Mouse (Mus musculus): ENCODE measurements around the gene Arntl2. TPM values are rescaled to one million over a fixed set of nuclear protein-coding genes. Genes with fewer than 3 reads are reported as not detected.
"Not testable (repeated sequence)": the region's sequence is repeated elsewhere in the genome, so short reads cannot be mapped to it uniquely, and the experiment has no call there.

Gene Arntl2
- polyA plus RNA-seq, 1 experiment, result 1.4 TPM

DNA sequence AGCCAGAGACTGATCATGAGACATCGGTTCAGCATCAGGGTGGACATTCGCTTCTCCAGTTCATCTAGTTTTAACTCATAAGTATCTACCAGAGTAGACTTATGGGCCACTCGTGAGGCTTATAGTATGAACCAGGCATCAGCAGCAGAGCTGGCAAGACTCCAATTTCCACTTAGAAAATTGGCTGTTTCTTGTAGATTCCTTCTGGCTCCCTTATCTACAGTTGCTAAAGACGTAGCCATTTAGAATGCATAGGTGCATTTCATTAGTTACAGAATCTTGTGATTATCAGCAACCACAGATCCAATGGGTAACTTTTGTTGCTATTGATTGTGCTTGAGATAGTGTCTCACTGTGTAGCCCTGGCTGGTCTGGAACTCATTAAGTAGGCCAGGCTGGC is 56.9 kb downstream of the Arntl2 start:
- Histone ChIP-seq H3K27me3 (ENCODE audit: control insufficient read depth, insufficient read depth, low read length) (no peaks in the 10 kb centered on the region), H3K4me1 (ENCODE audit: control insufficient read depth, insufficient read depth, insufficient read length) (no peaks in the 10 kb centered on the region), H3K4me3 (ENCODE audit: extremely low read depth, insufficient read depth, insufficient read length) (no peak overlapping the region), H3K27ac (ENCODE audit: insufficient read depth, low read length) (no peak overlapping the region), H3K36me3 (ENCODE audit: control insufficient read depth, insufficient read depth, low read length) (no peaks in the 10 kb centered on the region)
- no peak for DNase-seq (ENCODE audit: low read depth in 1 of 2, low spot score in 2 of 2)
- 78% methylated on average over 4 of the region's 4 CpGs for WGBS
- no peak for TF ChIP-seq POLR2A (IDR thresholded peaks at IDR 0.05; ENCODE audit: low read depth, low read length)
- TF ChIP-seq CTCF (IDR thresholded peaks at IDR 0.05; ENCODE audit: extremely low read depth, insufficient read depth, insufficient read length, insufficient replicate concordance), result no peak

DNA sequence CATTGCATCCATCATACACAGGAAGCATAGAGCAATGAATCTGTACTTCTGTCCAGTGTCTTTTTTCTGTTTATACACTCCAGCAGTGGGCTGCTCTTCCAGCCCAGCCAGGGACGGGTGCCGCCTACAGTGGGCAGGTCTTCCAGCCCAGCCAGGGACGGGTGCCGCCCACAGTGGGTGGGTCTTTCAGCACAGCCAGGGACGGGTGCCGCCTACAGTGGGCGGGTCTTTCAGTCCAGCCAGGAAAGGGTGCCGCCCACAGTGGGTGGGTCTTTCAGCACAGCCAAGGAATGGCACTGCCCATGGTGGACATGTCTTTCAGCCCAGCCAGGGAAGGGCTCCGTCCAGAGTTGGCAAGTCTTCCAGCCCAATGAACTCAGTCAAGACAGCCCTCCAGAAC is 59.3 kb downstream of the Arntl2 start:
- no peak overlapping the region for H3K27ac ChIP-seq (ENCODE audit: insufficient read depth, low read length)
- H3K36me3 ChIP-seq (ENCODE audit: control insufficient read depth, insufficient read depth, low read length), result no peaks in the 10 kb centered on the region
- TF ChIP-seq POLR2A (IDR thresholded peaks at IDR 0.05; ENCODE audit: low read depth, low read length), result no peak
- no peak for TF ChIP-seq CTCF (IDR thresholded peaks at IDR 0.05; ENCODE audit: extremely low read depth, insufficient read depth, insufficient read length, insufficient replicate concordance)
- DNase-seq (ENCODE audit: low read depth in 1 of 2, low spot score in 2 of 2), result no peak
- no peaks in the 10 kb centered on the region for H3K27me3 ChIP-seq (ENCODE audit: control insufficient read depth, insufficient read depth, low read length)
- H3K4me1 ChIP-seq (ENCODE audit: control insufficient read depth, insufficient read depth, insufficient read length), result no peaks in the 10 kb centered on the region
- H3K4me3 ChIP-seq (ENCODE audit: extremely low read depth, insufficient read depth, insufficient read length), result no peak overlapping the region
- whole genome bisulfite sequencing, result 86% methylated on average over 9 of the region's 9 CpGs

DNA sequence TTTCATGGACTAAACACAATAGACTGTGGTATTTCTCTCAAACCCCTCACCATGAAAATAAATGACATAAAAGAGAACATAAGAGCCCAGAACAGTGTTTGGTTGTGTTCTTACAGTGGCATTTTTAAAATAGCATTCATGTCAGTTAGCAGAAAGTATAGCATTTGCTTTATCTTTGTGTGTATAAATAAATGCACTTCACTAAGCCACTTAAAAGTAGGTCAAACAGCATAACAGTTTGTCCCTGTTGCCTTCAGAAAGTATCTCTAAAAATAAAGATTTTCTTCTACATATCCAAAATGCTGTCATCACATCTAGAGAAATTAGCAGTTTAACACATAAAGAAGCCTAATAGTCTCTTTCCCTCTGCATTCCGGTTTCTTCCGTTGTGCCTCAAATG is 61.5 kb downstream of the Arntl2 start:
- 91% methylated on average over 2 of the region's 2 CpGs for WGBS
- no peaks in the 10 kb centered on the region for H3K27me3 ChIP-seq (ENCODE audit: control insufficient read depth, insufficient read depth, low read length)

DNA sequence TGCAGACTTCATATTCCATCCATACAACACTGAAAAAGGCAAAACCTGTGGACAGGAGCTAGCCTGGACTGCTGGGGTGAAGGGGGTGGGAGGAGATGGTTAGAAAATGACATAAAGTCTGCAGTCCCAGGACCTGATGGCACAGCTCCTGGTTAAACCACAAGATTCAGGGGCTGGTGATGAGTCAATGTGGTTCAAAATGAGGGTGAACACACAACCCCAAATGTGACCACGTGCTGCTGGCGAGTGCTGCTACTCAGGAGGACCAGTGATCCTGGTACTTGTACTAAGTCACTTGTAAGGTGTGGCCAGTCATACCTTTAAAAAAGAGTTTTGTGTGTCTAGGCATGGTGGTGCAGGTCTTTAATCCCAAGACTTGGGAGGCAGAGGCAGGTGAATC is 67.3 kb downstream of the Arntl2 start:
- DNase-seq (ENCODE audit: low read depth in 1 of 2, low spot score in 2 of 2), result no peak
- Histone ChIP-seq H3K4me3 (ENCODE audit: extremely low read depth, insufficient read depth, insufficient read length) (no peak overlapping the region), H3K27ac (ENCODE audit: insufficient read depth, low read length) (no peak overlapping the region), H3K36me3 (ENCODE audit: control insufficient read depth, insufficient read depth, low read length) (no peaks in the 10 kb centered on the region), H3K4me1 (ENCODE audit: control insufficient read depth, insufficient read depth, insufficient read length) (no peaks in the 10 kb centered on the region), H3K27me3 (ENCODE audit: control insufficient read depth, insufficient read depth, low read length) (no peaks in the 10 kb centered on the region)
- 63% methylated on average over 2 of the region's 2 CpGs for WGBS
- TF ChIP-seq CTCF (IDR thresholded peaks at IDR 0.05; ENCODE audit: extremely low read depth, insufficient read depth, insufficient read length, insufficient replicate concordance), result no peak
- TF ChIP-seq POLR2A (IDR thresholded peaks at IDR 0.05; ENCODE audit: low read depth, low read length), result no peak

More for the DNA sequence above, 61.5 kb downstream of the Arntl2 start:
- no peak for TF ChIP-seq CTCF (IDR thresholded peaks at IDR 0.05; ENCODE audit: extremely low read depth, insufficient read depth, insufficient read length, insufficient replicate concordance)
- no peak for TF ChIP-seq POLR2A (IDR thresholded peaks at IDR 0.05; ENCODE audit: low read depth, low read length)
- no peak for DNase-seq (ENCODE audit: low read depth in 1 of 2, low spot score in 2 of 2)
- no peak overlapping the region for H3K27ac ChIP-seq (ENCODE audit: insufficient read depth, low read length)
- H3K4me1 ChIP-seq (ENCODE audit: control insufficient read depth, insufficient read depth, insufficient read length), result no peaks in the 10 kb centered on the region
- H3K4me3 ChIP-seq (ENCODE audit: extremely low read depth, insufficient read depth, insufficient read length), result no peak overlapping the region
- H3K36me3 ChIP-seq (ENCODE audit: control insufficient read depth, insufficient read depth, low read length), result no peaks in the 10 kb centered on the region

DNA sequence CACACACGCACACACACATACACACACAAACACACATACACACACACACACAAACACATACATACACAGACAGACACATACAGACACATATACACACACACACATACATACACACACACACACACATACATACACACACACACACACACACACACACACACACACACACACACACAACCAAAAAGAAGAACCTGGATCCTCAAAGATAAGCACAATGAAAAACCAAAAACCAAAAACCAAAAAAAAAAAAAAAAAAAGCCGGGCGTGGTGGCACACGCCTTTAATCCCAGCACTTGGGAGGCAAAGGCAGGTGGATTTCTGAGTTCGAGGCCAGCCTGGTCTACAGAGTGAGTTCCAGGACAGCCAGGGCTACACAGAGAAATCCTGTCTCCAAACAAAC is 68.5 kb downstream of the Arntl2 start:
- DNase-seq (ENCODE audit: low read depth in 1 of 2, low spot score in 2 of 2); H3K27ac ChIP-seq (ENCODE audit: insufficient read depth, low read length); H3K4me1 ChIP-seq (ENCODE audit: control insufficient read depth, insufficient read depth, insufficient read length); H3K4me3 ChIP-seq (ENCODE audit: extremely low read depth, insufficient read depth, insufficient read length); H3K36me3 ChIP-seq (ENCODE audit: control insufficient read depth, insufficient read depth, low read length); H3K27me3 ChIP-seq (ENCODE audit: control insufficient read depth, insufficient read depth, low read length): not testable (repeated sequence)
- WGBS, result 64% methylated on average over 4 of the region's 5 CpGs

DNA sequence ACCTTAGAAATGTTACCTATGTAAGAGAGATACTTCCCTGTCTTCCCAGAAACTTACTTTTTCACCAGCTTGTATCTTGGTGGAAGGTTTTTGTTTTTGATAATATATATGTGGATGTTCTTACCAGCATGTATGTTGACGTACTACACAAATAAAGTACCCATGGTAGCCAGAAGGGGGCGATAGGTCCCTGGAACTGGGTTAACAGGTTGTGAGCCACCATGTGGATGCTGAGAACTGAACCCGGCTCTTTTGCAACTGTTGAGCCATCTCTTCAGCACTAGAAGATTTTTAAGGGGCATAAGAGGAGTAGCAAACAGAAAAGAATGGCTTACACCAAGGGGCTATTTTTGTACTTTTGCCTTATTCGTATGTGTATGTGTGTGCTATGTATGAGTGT is 69.8 kb downstream of the Arntl2 start:
- no peaks in the 10 kb centered on the region for H3K4me1 ChIP-seq (ENCODE audit: control insufficient read depth, insufficient read depth, insufficient read length)
- no peak overlapping the region for H3K4me3 ChIP-seq (ENCODE audit: extremely low read depth, insufficient read depth, insufficient read length)
- H3K27me3 ChIP-seq (ENCODE audit: control insufficient read depth, insufficient read depth, low read length), result no peaks in the 10 kb centered on the region
- TF ChIP-seq POLR2A (IDR thresholded peaks at IDR 0.05; ENCODE audit: low read depth, low read length) (no peak), CTCF (IDR thresholded peaks at IDR 0.05; ENCODE audit: extremely low read depth, insufficient read depth, insufficient read length, insufficient replicate concordance) (no peak)
- H3K36me3 ChIP-seq (ENCODE audit: control insufficient read depth, insufficient read depth, low read length), result no peaks in the 10 kb centered on the region
- DNase-seq (ENCODE audit: low read depth in 1 of 2, low spot score in 2 of 2), result no peak
- 77% methylated on average over 4 of the region's 4 CpGs for WGBS
- no peak overlapping the region for H3K27ac ChIP-seq (ENCODE audit: insufficient read depth, low read length)

DNA sequence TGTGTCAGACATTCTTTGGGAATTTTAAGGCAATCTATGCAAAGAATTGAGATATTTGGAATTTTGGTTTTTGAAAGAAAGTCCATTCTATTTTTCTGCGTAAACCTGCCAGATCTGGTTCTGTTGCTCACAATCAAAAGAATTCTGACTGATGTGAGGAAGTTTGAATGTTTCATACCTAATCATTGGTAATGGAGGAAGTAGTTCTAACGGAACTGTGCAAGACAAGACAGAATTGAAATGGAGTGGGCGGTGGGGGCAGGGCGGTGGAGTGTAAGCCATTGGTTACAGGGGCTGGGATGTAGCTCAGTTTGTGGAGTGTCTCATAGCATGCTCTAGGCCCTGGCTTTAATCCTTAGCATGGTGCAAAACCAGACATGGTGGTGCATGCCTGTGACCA is 76.1 kb downstream of the Arntl2 start:
- no peaks in the 10 kb centered on the region for H3K27me3 ChIP-seq (ENCODE audit: control insufficient read depth, insufficient read depth, low read length)
- WGBS, result 61% methylated on average over 4 of the region's 4 CpGs
- no peaks in the 10 kb centered on the region for H3K36me3 ChIP-seq (ENCODE audit: control insufficient read depth, insufficient read depth, low read length)
- no peak overlapping the region for H3K4me3 ChIP-seq (ENCODE audit: extremely low read depth, insufficient read depth, insufficient read length)
- TF ChIP-seq CTCF (IDR thresholded peaks at IDR 0.05; ENCODE audit: extremely low read depth, insufficient read depth, insufficient read length, insufficient replicate concordance) (no peak), POLR2A (IDR thresholded peaks at IDR 0.05; ENCODE audit: low read depth, low read length) (no peak)
- DNase-seq (ENCODE audit: low read depth in 1 of 2, low spot score in 2 of 2), result no peak
- no peaks in the 10 kb centered on the region for H3K4me1 ChIP-seq (ENCODE audit: control insufficient read depth, insufficient read depth, insufficient read length)
- H3K27ac ChIP-seq (ENCODE audit: insufficient read depth, low read length), result no peak overlapping the region
